Mouse (Mus musculus): ENCODE measurements around the gene Crtc1.

The Crtc1 gene

GRCm38 (mm10) chr8:70343696-70344095 is 95.7 kb downstream of the Crtc1 start:
- DNase-seq: peak in 1 of 2 experiments; percentile 42

GRCm38 (mm10) chr8:70343076-70343475 is 96.3 kb downstream of the Crtc1 start:
- DNase-seq: no peak

GRCm38 (mm10) chr8:70342007-70342406 is 97.4 kb downstream of the Crtc1 start:
- DNase-seq: no peak

GRCm38 (mm10) chr8:70340659-70341058 is 98.7 kb downstream of the Crtc1 start:
- no peak for DNase-seq

GRCm38 (mm10) chr8:70338931-70339330 is 100.4 kb downstream of the Crtc1 start:
- DNase-seq: no peak

GRCm38 (mm10) chr8:70332878-70333202 is 106.5 kb downstream of the Crtc1 start:
- DNase-seq: no peak
